Mouse (Mus musculus): ENCODE data around the gene Nkx6-1. TPM values are rescaled to one million over a fixed set of nuclear protein-coding genes. Genes with fewer than 3 reads are reported as not detected.

Nkx6-1 gene
- total and polyA plus RNA-seq, 3 experiments, result 0.08 to 0.09 TPM; not detected in 1

GRCm38 (mm10) chr5:101663176-101663575, 1.6 kb downstream of the Nkx6-1 start:
- no peaks in the 10 kb centered on the region for H3K4me1 ChIP-seq (ENCODE audit: control insufficient read depth, insufficient read depth, low read length)
- no peaks in the 10 kb centered on the region for H3K79me2 ChIP-seq (replicated peaks; ENCODE audit: control insufficient read depth, insufficient read depth, low read length)
- intact Hi-C loops (cut with DNase I), result no loop called here
- TF ChIP-seq EP300 (IDR thresholded peaks at IDR 0.05; ENCODE audit: insufficient read depth, low read depth, low read length) (no peak), POLR2A (IDR thresholded peaks at IDR 0.05; ENCODE audit: insufficient read depth, low read depth, low read length) (no peak), CTCF (IDR thresholded peaks at IDR 0.05) (peak; percentile 36)
- H3K27me3 ChIP-seq (ENCODE audit: control insufficient read depth, insufficient read depth, low read length), result peaks cover 51% of the 10 kb centered on the region
- DNase-seq, result peak; percentile 26 to 45
- H3K27ac ChIP-seq, result no peak overlapping the region
- H3K9ac ChIP-seq (ENCODE audit: low read depth, low read length), result no peak overlapping the region
- H3K36me3 ChIP-seq (ENCODE audit: control insufficient read depth, insufficient read depth, low read length), result no peaks in the 10 kb centered on the region
- under 1% methylated on average over 23 of the region's 23 CpGs for WGBS
- peak overlapping the region; percentile 20; the same call in 1 of the 2 replicates for H3K4me3 ChIP-seq

- H3K36me3 ChIP-seq (ENCODE audit: control insufficient read depth, insufficient read depth, low read length), result no peaks in the 10 kb centered on the region
- no peak overlapping the region for H3K9ac ChIP-seq (ENCODE audit: low read depth, low read length)
- H3K27me3 ChIP-seq (ENCODE audit: control insufficient read depth, insufficient read depth, low read length), result peaks cover 52% of the 10 kb centered on the region
- TF ChIP-seq POLR2A (IDR thresholded peaks at IDR 0.05; ENCODE audit: insufficient read depth, low read depth, low read length) (no peak), EP300 (IDR thresholded peaks at IDR 0.05; ENCODE audit: insufficient read depth, low read depth, low read length) (no peak), CTCF (IDR thresholded peaks at IDR 0.05) (no peak)
- no peak for DNase-seq
- no peak overlapping the region for H3K27ac ChIP-seq
- 10% methylated on average over 8 of the region's 8 CpGs for WGBS
- no peaks in the 10 kb centered on the region for H3K4me1 ChIP-seq (ENCODE audit: control insufficient read depth, insufficient read depth, low read length)
- intact Hi-C loops (cut with DNase I), result no loop called here
- H3K4me3 ChIP-seq, result no peak overlapping the region
- no peaks in the 10 kb centered on the region for H3K79me2 ChIP-seq (replicated peaks; ENCODE audit: control insufficient read depth, insufficient read depth, low read length)
These were observed 2.3 kb downstream of the Nkx6-1 start for GRCm38 (mm10) chr5:101662485-101662884.

GRCm38 (mm10) chr5:101661561-101662211, 3.1 kb downstream of the Nkx6-1 start:
- 7% methylated on average over 25 of the region's 25 CpGs for WGBS
- Histone ChIP-seq H3K4me1 (ENCODE audit: control insufficient read depth, insufficient read depth, low read length) (no peaks in the 10 kb centered on the region), H3K9ac (ENCODE audit: low read depth, low read length) (no peak overlapping the region), H3K27me3 (ENCODE audit: control insufficient read depth, insufficient read depth, low read length) (peaks cover 51% of the 10 kb centered on the region), H3K36me3 (ENCODE audit: control insufficient read depth, insufficient read depth, low read length) (no peaks in the 10 kb centered on the region), H3K79me2 (replicated peaks; ENCODE audit: control insufficient read depth, insufficient read depth, low read length) (no peaks in the 10 kb centered on the region), H3K27ac (no peak overlapping the region), H3K4me3 (no peak overlapping the region)
- DNase-seq, result peak in 1 of 2 experiments; percentile 17
- TF ChIP-seq CTCF (IDR thresholded peaks at IDR 0.05) (no peak), EP300 (IDR thresholded peaks at IDR 0.05; ENCODE audit: insufficient read depth, low read depth, low read length) (no peak), POLR2A (IDR thresholded peaks at IDR 0.05; ENCODE audit: insufficient read depth, low read depth, low read length) (no peak)
- intact Hi-C loops (cut with DNase I), result no loop called here

- no peak for DNase-seq
- TF ChIP-seq POLR2A (IDR thresholded peaks at IDR 0.05; ENCODE audit: insufficient read depth, low read depth, low read length), result no peak
- TF ChIP-seq EP300 (IDR thresholded peaks at IDR 0.05; ENCODE audit: insufficient read depth, low read depth, low read length), result no peak
- no peak for TF ChIP-seq CTCF (IDR thresholded peaks at IDR 0.05)
- Histone ChIP-seq H3K79me2 (replicated peaks; ENCODE audit: control insufficient read depth, insufficient read depth, low read length) (no peaks in the 10 kb centered on the region), H3K4me3 (no peak overlapping the region), H3K9ac (ENCODE audit: low read depth, low read length) (no peak overlapping the region), H3K27me3 (ENCODE audit: control insufficient read depth, insufficient read depth, low read length) (peaks cover 47% of the 10 kb centered on the region), H3K36me3 (ENCODE audit: control insufficient read depth, insufficient read depth, low read length) (no peaks in the 10 kb centered on the region), H3K4me1 (ENCODE audit: control insufficient read depth, insufficient read depth, low read length) (no peaks in the 10 kb centered on the region), H3K27ac (no peak overlapping the region)
- 8% methylated on average over 3 of the region's 3 CpGs for WGBS
- intact Hi-C loops (cut with DNase I), result no loop called here
These were observed 4.1 kb downstream of the Nkx6-1 start for GRCm38 (mm10) chr5:101660666-101661065.

GRCm38 (mm10) chr5:101659411-101659971, 5.3 kb downstream of the Nkx6-1 start:
- H3K27me3 ChIP-seq (ENCODE audit: control insufficient read depth, insufficient read depth, low read length), result peaks cover 38% of the 10 kb centered on the region
- WGBS, result 2% methylated on average over 38 of the region's 39 CpGs
- intact Hi-C loops (cut with DNase I), result no loop called here

GRCm38 (mm10) chr5:101658984-101659290, 5.9 kb downstream of the Nkx6-1 start:
- H3K9ac ChIP-seq (ENCODE audit: low read depth, low read length), result no peak overlapping the region

More at GRCm38 (mm10) chr5:101659411-101659971, 5.3 kb downstream of the Nkx6-1 start:
- Histone ChIP-seq H3K9ac (ENCODE audit: low read depth, low read length) (no peak overlapping the region), H3K79me2 (replicated peaks; ENCODE audit: control insufficient read depth, insufficient read depth, low read length) (no peaks in the 10 kb centered on the region), H3K27ac (no peak overlapping the region), H3K36me3 (ENCODE audit: control insufficient read depth, insufficient read depth, low read length) (no peaks in the 10 kb centered on the region), H3K4me3 (no peak overlapping the region), H3K4me1 (ENCODE audit: control insufficient read depth, insufficient read depth, low read length) (no peaks in the 10 kb centered on the region)
- peak in 1 of 2 experiments; percentile 22 for DNase-seq
- TF ChIP-seq CTCF (IDR thresholded peaks at IDR 0.05) (no peak), POLR2A (IDR thresholded peaks at IDR 0.05; ENCODE audit: insufficient read depth, low read depth, low read length) (no peak), EP300 (IDR thresholded peaks at IDR 0.05; ENCODE audit: insufficient read depth, low read depth, low read length) (no peak)

More at GRCm38 (mm10) chr5:101658984-101659290, 5.9 kb downstream of the Nkx6-1 start:
- DNase-seq, result peak in 1 of 2 experiments; percentile 20
- no peak overlapping the region for H3K27ac ChIP-seq
- H3K27me3 ChIP-seq (ENCODE audit: control insufficient read depth, insufficient read depth, low read length), result peaks cover 32% of the 10 kb centered on the region
- H3K4me1 ChIP-seq (ENCODE audit: control insufficient read depth, insufficient read depth, low read length), result no peaks in the 10 kb centered on the region
- intact Hi-C loops (cut with DNase I), result no loop called here
- H3K36me3 ChIP-seq (ENCODE audit: control insufficient read depth, insufficient read depth, low read length), result no peaks in the 10 kb centered on the region
- H3K4me3 ChIP-seq, result no peak overlapping the region
- no peaks in the 10 kb centered on the region for H3K79me2 ChIP-seq (replicated peaks; ENCODE audit: control insufficient read depth, insufficient read depth, low read length)
- WGBS, result 5% methylated on average over 23 of the region's 23 CpGs
- TF ChIP-seq CTCF (IDR thresholded peaks at IDR 0.05) (no peak), POLR2A (IDR thresholded peaks at IDR 0.05; ENCODE audit: insufficient read depth, low read depth, low read length) (no peak), EP300 (IDR thresholded peaks at IDR 0.05; ENCODE audit: insufficient read depth, low read depth, low read length) (no peak)

All from heart, adult 2 months (tissue).